Mouse (Mus musculus) embryonic fibroblast, embryonic 13.5 days (primary cell): ENCODE results near the gene 2310079G19Rik.

Experiments used
- CTCF ChIP-seq: IDR thresholded peaks from 2 replicates; pipeline ENCODE4 v1.5.1; 2011; ENCODE audit warnings: mild to moderate bottlenecking, control low read depth, low read length, moderate library complexity, borderline replicate concordance; ENCODE audit not compliant: insufficient read depth
- POLR2A ChIP-seq: IDR thresholded peaks from 2 replicates; pipeline ENCODE4 v1.6.1; 2011; ENCODE audit warnings: low read depth, mild to moderate bottlenecking, control low read depth, low read length, moderate library complexity

DNA sequence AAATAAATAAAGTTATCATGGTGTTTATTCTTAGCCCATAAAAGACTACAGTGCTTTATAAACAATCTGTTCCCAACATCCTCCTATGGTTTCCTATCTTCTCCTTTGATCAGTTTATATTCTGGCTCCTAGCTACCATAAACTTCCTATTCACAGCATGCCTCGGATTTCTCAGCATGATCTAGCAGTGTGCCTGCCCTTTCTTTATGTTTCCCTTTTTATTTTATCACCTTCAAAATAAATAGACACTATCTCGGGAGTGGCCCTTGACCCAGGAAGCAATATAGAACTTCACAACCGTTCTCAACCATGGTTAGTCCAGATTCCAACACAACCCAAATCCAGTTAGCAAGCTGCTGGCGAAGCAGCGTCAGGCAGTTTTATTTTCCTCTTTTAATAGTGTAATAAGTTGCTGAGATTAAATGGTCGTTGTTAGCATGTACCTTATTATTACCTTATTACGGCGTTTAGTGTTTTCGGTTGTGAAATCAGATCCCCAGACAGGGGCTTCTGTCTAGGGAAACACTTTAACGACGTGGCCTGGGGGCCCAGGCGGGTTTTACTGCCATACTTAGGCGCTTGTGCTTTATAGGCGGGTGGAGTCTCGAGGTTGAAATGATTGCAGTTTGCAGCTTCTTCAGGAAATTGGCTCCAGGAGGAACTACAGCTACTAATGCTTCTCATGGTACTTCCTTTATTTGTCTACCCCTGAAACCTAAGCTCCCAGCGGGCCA is 27.8 kb downstream of the 2310079G19Rik start:
- TF ChIP-seq POLR2A (no peak), CTCF (no peak)
